Mouse (Mus musculus) forebrain, postnatal 0 days (tissue): ENCODE results near the gene Cyp2b23. TPM values are rescaled to one million over a fixed set of nuclear protein-coding genes. Genes with fewer than 3 reads are reported as not detected.

Experiments used
- polyA plus RNA-seq: library from polyadenylated mRNA; unstranded; fragments of >200 nt; fragmentation: Nextera tagmentation; extraction: Ambion mirVana; gene quantifications from 2 replicates; pipeline ENCODE4 v1.2.1, GENCODE M21; 2015
- total RNA-seq: library from RNA; depleted of rRNA; stranded (reverse); fragments of >200 nt; gene quantifications from 2 replicates; pipeline ENCODE4 v1.2.3, GENCODE M21; 2014; rRNA removed

Gene Cyp2b23
- total and polyA plus RNA-seq, 2 experiments from 2014 or later, result not detected

Other genes starting within 250 kb of the Cyp2b23 start
- gene Nlrp9a, start 151.4 kb downstream of the Cyp2b23 start, total RNA-seq, result not detected in 2 replicates
- not detected in 2 replicates for gene Nlrp9a, start 151.4 kb downstream of the Cyp2b23 start, polyA plus RNA-seq
- gene Vmn1r185, start 68.0 kb downstream of the Cyp2b23 start, total RNA-seq, result not detected in 2 replicates
- not detected in 2 replicates for gene Vmn1r185, start 68.0 kb downstream of the Cyp2b23 start, polyA plus RNA-seq
- not detected in 2 replicates for gene Cyp2b19, start 70.7 kb upstream of the Cyp2b23 start, total RNA-seq
- gene Cyp2b19, start 70.7 kb upstream of the Cyp2b23 start, polyA plus RNA-seq, result 0.23 and 0.34 TPM in 2 replicates
- 0.15 TPM in 1 of 2 replicates, not detected in the other for gene Cyp2g1, start 122.5 kb upstream of the Cyp2b23 start, total RNA-seq
- gene Cyp2g1, start 122.5 kb upstream of the Cyp2b23 start, polyA plus RNA-seq, result 0.24 TPM in 1 of 2 replicates, not detected in the other
- 1.4 and 4.1 TPM in 2 replicates for gene Cyp2a5, start 148.9 kb upstream of the Cyp2b23 start, total RNA-seq
- 0.34 and 0.89 TPM in 2 replicates for gene Cyp2a5, start 148.9 kb upstream of the Cyp2b23 start, polyA plus RNA-seq